Mouse (Mus musculus): ENCODE data around the gene Ano8. TPM values are rescaled to one million over a fixed set of nuclear protein-coding genes. Genes with fewer than 3 reads are reported as not detected.
"Not testable (repeated sequence)": the region's sequence is repeated elsewhere in the genome, so short reads cannot be mapped to it uniquely, and the experiment has no call there.

Ano8 gene
- polyA plus RNA-seq, 1 experiment from 2014 or later, result 3.2 TPM

GRCm38 (mm10) chr8:71451337-71451736 lies 34.4 kb downstream of the Ano8 start:
- WGBS, result 70% methylated on average over 4 of the region's 4 CpGs
- peaks cover 15% of the 10 kb centered on the region; the same call in 1 of the 2 replicates for H3K27me3 ChIP-seq (replicated peaks; ENCODE audit: low read depth, poor library complexity, severe bottlenecking)
- H3K4me1 ChIP-seq, result no peaks in the 10 kb centered on the region; the same call in 1 of the 2 replicates
- H3K4me3 ChIP-seq, result no peak overlapping the region
- H3K36me3 ChIP-seq (replicated peaks), result peaks cover 2% of the 10 kb centered on the region
- no peak overlapping the region for H3K27ac ChIP-seq (replicated peaks)
- DNase-seq (ENCODE audit: low spot score), result peak; percentile 6
- no peaks in the 10 kb centered on the region for H3K9me3 ChIP-seq

- WGBS, result 83% methylated on average over 7 of the region's 7 CpGs
- H3K4me3 ChIP-seq, result no peak overlapping the region
These were observed 40.7 kb downstream of the Ano8 start for GRCm38 (mm10) chr8:71445096-71445495.

GRCm38 (mm10) chr8:71441404-71441803 lies 44.4 kb downstream of the Ano8 start:
- no peaks in the 10 kb centered on the region for H3K36me3 ChIP-seq (replicated peaks)

More at GRCm38 (mm10) chr8:71445096-71445495, 40.7 kb downstream of the Ano8 start:
- peaks cover 4% of the 10 kb centered on the region; the same call in 1 of the 2 replicates for H3K4me1 ChIP-seq
- H3K36me3 ChIP-seq (replicated peaks), result no peaks in the 10 kb centered on the region
- no peaks in the 10 kb centered on the region for H3K9me3 ChIP-seq
- H3K27me3 ChIP-seq (replicated peaks; ENCODE audit: low read depth, poor library complexity, severe bottlenecking), result peaks cover 18% of the 10 kb centered on the region
- no peak overlapping the region for H3K27ac ChIP-seq (replicated peaks)
- no peak for DNase-seq (ENCODE audit: low spot score)

GRCm38 (mm10) chr8:71437041-71437440 lies 48.7 kb downstream of the Ano8 start:
- H3K27me3 ChIP-seq (replicated peaks; ENCODE audit: low read depth, poor library complexity, severe bottlenecking), result peaks cover 3% of the 10 kb centered on the region
- no peaks in the 10 kb centered on the region for H3K36me3 ChIP-seq (replicated peaks)
- H3K9me3 ChIP-seq, result peaks cover 3% of the 10 kb centered on the region; the same call in 1 of the 2 replicates
- H3K4me1 ChIP-seq, result peaks cover 3% of the 10 kb centered on the region; the same call in 1 of the 2 replicates
- H3K4me3 ChIP-seq, result no peak overlapping the region
- H3K27ac ChIP-seq (replicated peaks), result no peak overlapping the region
- WGBS, result 41% methylated on average over 3 of the region's 3 CpGs
- no peak for DNase-seq (ENCODE audit: low spot score)

More at GRCm38 (mm10) chr8:71441404-71441803, 44.4 kb downstream of the Ano8 start:
- H3K27ac ChIP-seq (replicated peaks), result no peak overlapping the region
- WGBS, result 0% methylated on average over 7 of the region's 7 CpGs
- H3K4me3 ChIP-seq, result no peak overlapping the region
- peaks cover 4% of the 10 kb centered on the region; the same call in 1 of the 2 replicates for H3K4me1 ChIP-seq
- DNase-seq (ENCODE audit: low spot score), result peak; percentile 43
- peaks cover 18% of the 10 kb centered on the region for H3K27me3 ChIP-seq (replicated peaks; ENCODE audit: low read depth, poor library complexity, severe bottlenecking)
- H3K9me3 ChIP-seq, result no peaks in the 10 kb centered on the region

- not testable (repeated sequence) for H3K9me3 ChIP-seq; H3K4me1 ChIP-seq; H3K36me3 ChIP-seq (replicated peaks); DNase-seq (ENCODE audit: low spot score); H3K4me3 ChIP-seq; H3K27ac ChIP-seq (replicated peaks); H3K27me3 ChIP-seq (replicated peaks; ENCODE audit: low read depth, poor library complexity, severe bottlenecking)
- WGBS, result 82% methylated on average over 1 of the region's 1 CpGs
These were observed 52.8 kb downstream of the Ano8 start for GRCm38 (mm10) chr8:71432935-71433334.

Other genes starting within 250 kb of the Ano8 start
- gene Myo9b, start 213.2 kb downstream of the Ano8 start, polyA plus RNA-seq (2016; fragmentation: Nextera tagmentation; extraction: Ambion mirVana), result 27.9 and 28.6 TPM in 2 replicates
- gene Haus8, start 213.0 kb downstream of the Ano8 start, polyA plus RNA-seq (2016; fragmentation: Nextera tagmentation; extraction: Ambion mirVana), result 62.9 and 66.3 TPM in 2 replicates
- 83.1 and 84.3 TPM in 2 replicates for gene Use1, start 119.1 kb downstream of the Ano8 start, polyA plus RNA-seq (2016; fragmentation: Nextera tagmentation; extraction: Ambion mirVana)
- 4.0 and 5.0 TPM in 2 replicates for gene Ocel1, start 114.7 kb downstream of the Ano8 start, polyA plus RNA-seq (2016; fragmentation: Nextera tagmentation; extraction: Ambion mirVana)
- 63.6 and 78.0 TPM in 2 replicates for gene Nr2f6, start 104.0 kb downstream of the Ano8 start, polyA plus RNA-seq (2016; fragmentation: Nextera tagmentation; extraction: Ambion mirVana)
- 5.4 and 5.5 TPM in 2 replicates for gene Ushbp1, start 90.2 kb downstream of the Ano8 start, polyA plus RNA-seq (2016; fragmentation: Nextera tagmentation; extraction: Ambion mirVana)
- gene Babam1, start 89.1 kb downstream of the Ano8 start, polyA plus RNA-seq (2016; fragmentation: Nextera tagmentation; extraction: Ambion mirVana), result 109 and 110 TPM in 2 replicates
- 35.6 and 38.8 TPM in 2 replicates for gene Ankle1, start 80.0 kb downstream of the Ano8 start, polyA plus RNA-seq (2016; fragmentation: Nextera tagmentation; extraction: Ambion mirVana)
- 66.4 and 69.4 TPM in 2 replicates for gene Abhd8, start 22.3 kb downstream of the Ano8 start, polyA plus RNA-seq (2016; fragmentation: Nextera tagmentation; extraction: Ambion mirVana)
- gene Mrpl34, start 21.0 kb downstream of the Ano8 start, polyA plus RNA-seq (2016; fragmentation: Nextera tagmentation; extraction: Ambion mirVana), result 223 and 236 TPM in 2 replicates
- 131 and 134 TPM in 2 replicates for gene Dda1, start 16.8 kb downstream of the Ano8 start, polyA plus RNA-seq (2016; fragmentation: Nextera tagmentation; extraction: Ambion mirVana)
- 24.5 and 25.3 TPM in 2 replicates for gene Gtpbp3, start 2.1 kb upstream of the Ano8 start, polyA plus RNA-seq (2016; fragmentation: Nextera tagmentation; extraction: Ambion mirVana)
- gene Plvap, start 25.8 kb upstream of the Ano8 start, polyA plus RNA-seq (2016; fragmentation: Nextera tagmentation; extraction: Ambion mirVana), result 58.0 and 59.2 TPM in 2 replicates
- gene Ccdc194, start 39.7 kb upstream of the Ano8 start, polyA plus RNA-seq (2016; fragmentation: Nextera tagmentation; extraction: Ambion mirVana), result 0.12 and 0.26 TPM in 2 replicates
- 5.8 and 7.2 TPM in 2 replicates for gene Bst2, start 51.5 kb upstream of the Ano8 start, polyA plus RNA-seq (2016; fragmentation: Nextera tagmentation; extraction: Ambion mirVana)
- 76.9 and 80.7 TPM in 2 replicates for gene Mvb12a, start 57.0 kb upstream of the Ano8 start, polyA plus RNA-seq (2016; fragmentation: Nextera tagmentation; extraction: Ambion mirVana)
- gene Tmem221, start 72.9 kb upstream of the Ano8 start, polyA plus RNA-seq (2016; fragmentation: Nextera tagmentation; extraction: Ambion mirVana), result 0.52 and 0.54 TPM in 2 replicates
- 0.15 TPM in 1 of 2 replicates, not detected in the other for gene Nxnl1, start 80.6 kb upstream of the Ano8 start, polyA plus RNA-seq (2016; fragmentation: Nextera tagmentation; extraction: Ambion mirVana)
- 21.8 and 30.7 TPM in 2 replicates for gene Slc27a1, start 82.9 kb upstream of the Ano8 start, polyA plus RNA-seq (2016; fragmentation: Nextera tagmentation; extraction: Ambion mirVana)
- gene Pgls, start 106.2 kb upstream of the Ano8 start, polyA plus RNA-seq (2016; fragmentation: Nextera tagmentation; extraction: Ambion mirVana), result 249 and 260 TPM in 2 replicates
- 4.8 and 5.0 TPM in 2 replicates for gene Fam129c, start 111.7 kb upstream of the Ano8 start, polyA plus RNA-seq (2016; fragmentation: Nextera tagmentation; extraction: Ambion mirVana)
- 52.1 and 53.7 TPM in 2 replicates for gene Colgalt1, start 125.0 kb upstream of the Ano8 start, polyA plus RNA-seq (2016; fragmentation: Nextera tagmentation; extraction: Ambion mirVana)
- 2.2 TPM in 2 replicates for gene Unc13a, start 185.8 kb upstream of the Ano8 start, polyA plus RNA-seq (2016; fragmentation: Nextera tagmentation; extraction: Ambion mirVana)
- gene Jak3, start 190.3 kb upstream of the Ano8 start, polyA plus RNA-seq (2016; fragmentation: Nextera tagmentation; extraction: Ambion mirVana), result 3.6 and 4.0 TPM in 2 replicates
- 0.55 TPM in 1 of 2 replicates, not detected in the other for gene Insl3, start 203.3 kb upstream of the Ano8 start, polyA plus RNA-seq (2016; fragmentation: Nextera tagmentation; extraction: Ambion mirVana)
- 0.54 and 0.72 TPM in 2 replicates for gene B3gnt3, start 215.8 kb upstream of the Ano8 start, polyA plus RNA-seq (2016; fragmentation: Nextera tagmentation; extraction: Ambion mirVana)
- 6.0 and 7.9 TPM in 2 replicates for gene Fcho1, start 239.8 kb upstream of the Ano8 start, polyA plus RNA-seq (2016; fragmentation: Nextera tagmentation; extraction: Ambion mirVana)